Comparison of ENCODE assay signal across 8 mouse cellular contexts in the genomic region with DNA sequence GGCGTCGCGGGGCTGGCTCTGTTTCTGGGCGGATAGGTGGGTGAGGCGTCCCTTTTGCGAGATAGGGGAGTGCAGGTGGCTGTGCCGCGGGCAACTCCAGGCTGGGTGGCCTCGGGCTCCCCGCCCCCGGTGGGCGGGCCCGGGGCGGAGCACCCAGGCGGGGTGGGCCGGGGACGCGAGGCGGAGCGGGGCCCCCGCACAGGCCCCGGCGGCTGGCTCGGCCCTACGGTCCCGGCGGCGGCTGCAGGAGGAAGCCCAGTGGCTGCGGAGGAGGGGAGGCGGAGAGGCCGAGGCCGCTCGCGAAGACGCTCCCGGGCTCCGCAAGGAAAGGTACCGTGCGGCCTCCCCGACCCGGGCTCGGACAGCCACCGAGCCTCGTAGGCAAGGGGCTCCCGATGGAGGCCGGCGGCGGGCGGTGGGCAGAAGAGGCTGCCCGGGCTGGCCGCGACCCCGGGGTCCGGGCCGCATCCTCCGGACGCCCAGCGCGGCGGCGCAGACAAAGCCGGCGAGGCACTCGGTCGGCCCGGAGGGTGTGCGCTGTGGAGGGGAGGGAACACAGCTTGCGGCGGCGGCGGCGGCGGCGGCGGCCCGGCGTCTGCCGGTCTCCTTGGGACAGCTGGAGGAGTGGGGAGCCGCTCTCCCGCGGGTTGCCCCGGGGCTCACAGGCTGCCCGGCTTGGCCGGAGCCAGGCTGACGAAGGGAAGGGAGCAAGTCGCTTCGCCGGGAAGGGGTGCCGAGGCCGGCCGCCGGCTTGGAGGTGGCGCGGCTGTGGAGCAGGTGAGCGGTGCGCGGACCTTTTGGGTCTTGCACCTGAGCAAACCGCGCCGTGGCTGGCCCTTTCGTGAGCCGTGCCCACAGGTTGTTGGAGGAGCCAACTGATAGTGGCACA. TPM values are rescaled to one million over a fixed set of nuclear protein-coding genes. Genes with fewer than 3 reads are reported as not detected.
DNase-seq lines count a peak whose midpoint lies in the region; ATAC-seq and TF ChIP-seq lines count a peak whose summit lies in the region.

No protein-coding gene starts in this region.

- H3K36me3 ChIP-seq in heart, embryonic 12.5 days, result no peaks in the 10 kb centered on the region
- no peaks in the 10 kb centered on the region for H3K36me3 ChIP-seq in kidney, embryonic 16.5 days (ENCODE audit: insufficient read depth, low read length)
- H3K36me3 ChIP-seq in liver, embryonic 16.5 days (ENCODE audit: control insufficient read depth, insufficient read depth), result no peaks in the 10 kb centered on the region
- H3K36me3 ChIP-seq in neural tube, embryonic 12.5 days, result no peaks in the 10 kb centered on the region
- H3K36me3 ChIP-seq in stomach, postnatal 0 days (ENCODE audit: control insufficient read depth, insufficient read depth, low read length), result no peaks in the 10 kb centered on the region

- no peak for TF ChIP-seq CTCF in brain, embryonic 14.5 days (IDR thresholded peaks at IDR 0.05; ENCODE audit: borderline replicate concordance, extremely low read depth, insufficient read depth, insufficient read length)
- TF ChIP-seq CTCF in embryonic fibroblast, embryonic 13.5 days (IDR thresholded peaks at IDR 0.05; ENCODE audit: borderline replicate concordance, insufficient read depth, low read length), result no peak
- no peak for TF ChIP-seq CTCF in stomach, postnatal 0 days (IDR thresholded peaks at IDR 0.05; ENCODE audit: low read depth)

- no peak for TF ChIP-seq EP300 in stomach, postnatal 0 days (optimal IDR thresholded peaks at IDR 0.05)

- H3K9me3 ChIP-seq in heart, embryonic 12.5 days (replicated peaks), result no peaks in the 10 kb centered on the region
- H3K9me3 ChIP-seq in kidney, embryonic 16.5 days (ENCODE audit: low read length), result no peaks in the 10 kb centered on the region
- H3K9me3 ChIP-seq in liver, embryonic 16.5 days (replicated peaks; ENCODE audit: control insufficient read depth, low read length), result no peaks in the 10 kb centered on the region
- H3K9me3 ChIP-seq in neural tube, embryonic 12.5 days, result no peaks in the 10 kb centered on the region
- no peaks in the 10 kb centered on the region for H3K9me3 ChIP-seq in stomach, postnatal 0 days (ENCODE audit: control insufficient read depth, low read length)

- H3K27ac ChIP-seq in embryonic fibroblast, embryonic 13.5 days (ENCODE audit: insufficient read depth, low read length), result no peak overlapping the region
- H3K27ac ChIP-seq in heart, embryonic 12.5 days (ENCODE audit: poor library complexity, severe bottlenecking), result peak overlapping the region; percentile 61; the same call in 1 of the 2 replicates
- peak overlapping the region; percentile 29 for H3K27ac ChIP-seq in kidney, embryonic 16.5 days (ENCODE audit: low read length)
- H3K27ac ChIP-seq in liver, embryonic 16.5 days (ENCODE audit: low read length), result peak overlapping the region; percentile 94
- peak overlapping the region; percentile 46; the same call in 1 of the 2 replicates for H3K27ac ChIP-seq in neural tube, embryonic 12.5 days
- H3K27ac ChIP-seq in stomach, postnatal 0 days (replicated peaks), result peak overlapping the region; percentile 81

- no peaks in the 10 kb centered on the region for H3K27me3 ChIP-seq in heart, embryonic 12.5 days (replicated peaks)
- no peaks in the 10 kb centered on the region for H3K27me3 ChIP-seq in kidney, embryonic 16.5 days (ENCODE audit: insufficient read depth, low read length)
- H3K27me3 ChIP-seq in liver, embryonic 16.5 days (ENCODE audit: control insufficient read depth, insufficient read depth, low read depth, low read length), result no peaks in the 10 kb centered on the region
- no peaks in the 10 kb centered on the region; the same call in 1 of the 2 replicates for H3K27me3 ChIP-seq in neural tube, embryonic 12.5 days (replicated peaks)
- H3K27me3 ChIP-seq in stomach, postnatal 0 days (ENCODE audit: control insufficient read depth, insufficient read depth, low read length), result no peaks in the 10 kb centered on the region

- peak overlapping the region; percentile 97 for H3K4me2 ChIP-seq in heart, embryonic 12.5 days
- H3K4me2 ChIP-seq in kidney, embryonic 16.5 days (replicated peaks; ENCODE audit: low read depth, low read length), result peak overlapping the region; percentile 89
- peak overlapping the region; percentile 84 for H3K4me2 ChIP-seq in liver, embryonic 16.5 days (ENCODE audit: low read depth, low read length)
- peak overlapping the region; percentile 94 for H3K4me2 ChIP-seq in neural tube, embryonic 12.5 days (replicated peaks)
- peak overlapping the region; percentile 98 for H3K4me2 ChIP-seq in stomach, postnatal 0 days (replicated peaks; ENCODE audit: low read depth)

- under 1% methylated on average over 80 of the region's 102 CpGs for WGBS in heart, embryonic 12.5 days
- WGBS in kidney, embryonic 16.5 days, result under 1% methylated on average over 82 of the region's 102 CpGs
- under 1% methylated on average over 100 of the region's 102 CpGs for WGBS in liver, embryonic 16.5 days (ENCODE audit: insufficient replicate concordance)
- under 1% methylated on average over 83 of the region's 102 CpGs for WGBS in neural tube, embryonic 12.5 days
- under 1% methylated on average over 65 of the region's 102 CpGs for WGBS in stomach, postnatal 0 days

- no peaks in the 10 kb centered on the region for H3K4me1 ChIP-seq in embryonic fibroblast, embryonic 13.5 days (ENCODE audit: control insufficient read depth, insufficient read depth, low read length)
- H3K4me1 ChIP-seq in heart, embryonic 12.5 days (replicated peaks), result peaks cover 21% of the 10 kb centered on the region
- peaks cover 11% of the 10 kb centered on the region for H3K4me1 ChIP-seq in kidney, embryonic 16.5 days (ENCODE audit: insufficient read depth, low read length)
- peaks cover 48% of the 10 kb centered on the region for H3K4me1 ChIP-seq in liver, embryonic 16.5 days (ENCODE audit: control insufficient read depth, low read depth, low read length)
- peaks cover 15% of the 10 kb centered on the region for H3K4me1 ChIP-seq in neural tube, embryonic 12.5 days
- H3K4me1 ChIP-seq in stomach, postnatal 0 days (replicated peaks; ENCODE audit: control insufficient read depth, insufficient read depth), result no peaks in the 10 kb centered on the region

- peak; percentile 90 for DNase-seq in CD4-positive, CD25-positive, alpha-beta regulatory T cell, adult 2 months (ENCODE audit: low read depth, low spot score)
- DNase-seq in brain, embryonic 14.5 days (ENCODE audit: low read depth), result peak; percentile 87
- peak; percentile 82 for DNase-seq in stomach, postnatal 0 days (ENCODE audit: low spot score)

- TF ChIP-seq POLR2A in brain, embryonic 14.5 days (IDR thresholded peaks at IDR 0.05; ENCODE audit: borderline replicate concordance, extremely low read depth, insufficient read depth, insufficient read length, poor library complexity, severe bottlenecking), result peak; percentile 95
- TF ChIP-seq POLR2A in embryonic fibroblast, embryonic 13.5 days (IDR thresholded peaks at IDR 0.05; ENCODE audit: low read depth, low read length), result peak; percentile 88

- peak; percentile 98 for ATAC-seq in heart, embryonic 12.5 days (ENCODE audit: insufficient number of reproducible peaks, low FRiP score)
- ATAC-seq in kidney, embryonic 16.5 days (ENCODE audit: low FRiP score, low TSS enrichment), result peak; percentile 97
- ATAC-seq in liver, embryonic 16.5 days (ENCODE audit: low read depth), result peak; percentile 97
- peak; percentile 90 for ATAC-seq in neural tube, embryonic 12.5 days (ENCODE audit: low FRiP score, low read depth)
- peak; percentile 93 for ATAC-seq in stomach, postnatal 0 days (ENCODE audit: low FRiP score, low TSS enrichment)

- H3K4me3 ChIP-seq in embryonic fibroblast, embryonic 13.5 days (ENCODE audit: insufficient read depth, low read length), result peak overlapping the region; percentile 57
- peak overlapping the region; percentile 85 for H3K4me3 ChIP-seq in heart, embryonic 12.5 days
- H3K4me3 ChIP-seq in kidney, embryonic 16.5 days (ENCODE audit: low read length), result peak overlapping the region; percentile 82
- H3K4me3 ChIP-seq in liver, embryonic 16.5 days (ENCODE audit: low read depth, low read length), result peak overlapping the region; percentile 97
- peak overlapping the region; percentile 92 for H3K4me3 ChIP-seq in neural tube, embryonic 12.5 days
- peak overlapping the region; percentile 87 for H3K4me3 ChIP-seq in stomach, postnatal 0 days (ENCODE audit: low read depth, low read length)

- peak overlapping the region; percentile 92 for H3K9ac ChIP-seq in heart, embryonic 12.5 days
- H3K9ac ChIP-seq in kidney, embryonic 16.5 days (replicated peaks; ENCODE audit: low read length), result peak overlapping the region; percentile 82
- peak overlapping the region; percentile 98 for H3K9ac ChIP-seq in liver, embryonic 16.5 days (ENCODE audit: low read depth, low read length)
- H3K9ac ChIP-seq in neural tube, embryonic 12.5 days, result peak overlapping the region; percentile 96
- peak overlapping the region; percentile 84 for H3K9ac ChIP-seq in stomach, postnatal 0 days (ENCODE audit: low read length)

RNA-seq across cellular contexts. Expression of a gene that starts 0.7 kb away (rescaled TPM):
- 58.3 and 69.6 TPM in 2 replicates for polyA plus RNA-seq in brain, embryonic 14.5 days (2012; rRNA removed)
- 21.0 and 21.1 TPM in 2 replicates for polyA plus RNA-seq in embryonic fibroblast, embryonic 13.5 days (2011; ENCODE audit: insufficient read length, low read depth, missing spikeins)
- polyA plus RNA-seq in heart, embryonic 12.5 days (2016; fragmentation: Nextera tagmentation; extraction: Ambion mirVana), result 21.0 and 21.3 TPM in 2 replicates
- 39.1 and 39.7 TPM in 2 replicates for polyA plus RNA-seq in kidney, embryonic 16.5 days (2015; fragmentation: Nextera tagmentation; extraction: Ambion mirVana)
- polyA plus RNA-seq in liver, embryonic 16.5 days (2015; fragmentation: Nextera tagmentation; extraction: Ambion mirVana), result 85.1 and 89.1 TPM in 2 replicates
- 46.6 and 47.2 TPM in 2 replicates for polyA plus RNA-seq in neural tube, embryonic 12.5 days (2016; fragmentation: Nextera tagmentation; extraction: Ambion mirVana)
- polyA plus RNA-seq in stomach, postnatal 0 days (2015; fragmentation: Nextera tagmentation; extraction: Ambion mirVana), result 19.1 and 21.4 TPM in 2 replicates
